Mouse (Mus musculus) limb, embryonic 13.5 days (tissue): ENCODE results near the gene Fam169b. TPM values are rescaled to one million over a fixed set of nuclear protein-coding genes. Genes with fewer than 3 reads are reported as not detected.
A peak's percentile ranks its signal among the peaks of the same experiment; 100 is the strongest.

ENCODE experiments used
- ATAC-seq: fragments of 200-750 bp; cut with Nextera tagmentation; 2 replicates; pipeline ENCODE4 v1.8.0; 2017; ENCODE audit warnings: low read depth, moderate number of reproducible peaks, moderate TSS enrichment; ENCODE audit not compliant: low FRiP score
- H3K27ac ChIP-seq: fragments of 300-500 bp; sonication (generic); 2 replicates; pipeline ENCODE4 v1.5.1; 2015; ENCODE audit warnings: inconsistent platforms, mild to moderate bottlenecking, moderate library complexity
- H3K27me3 ChIP-seq: fragments of 300-500 bp; sonication (generic); 2 replicates; pipeline ENCODE4 v1.6.1; 2015; ENCODE audit warnings: mild to moderate bottlenecking, inconsistent platforms
- H3K36me3 ChIP-seq: fragments of 300-500 bp; sonication (generic); 2 replicates; pipeline ENCODE4 v1.6.1; 2015; ENCODE audit warnings: inconsistent platforms, mild to moderate bottlenecking, moderate library complexity
- H3K4me1 ChIP-seq: fragments of 300-500 bp; sonication (generic); 2 replicates; pipeline ENCODE4 v1.6.1; 2015; ENCODE audit warnings: inconsistent platforms
- H3K4me2 ChIP-seq: fragments of 300-500 bp; sonication (generic); replicated peaks from 2 replicates; pipeline ENCODE4 v1.6.1; 2015; ENCODE audit warnings: inconsistent platforms, mild to moderate bottlenecking, moderate library complexity
- H3K4me3 ChIP-seq: fragments of 300-500 bp; sonication (generic); 2 replicates; pipeline ENCODE4 v1.5.1; 2015; ENCODE audit warnings: moderate library complexity, mild to moderate bottlenecking, inconsistent platforms
- H3K9ac ChIP-seq: fragments of 300-500 bp; sonication (generic); 2 replicates; pipeline ENCODE4 v1.6.1; 2015; ENCODE audit warnings: mild to moderate bottlenecking, inconsistent platforms
- H3K9me3 ChIP-seq: fragments of 300-500 bp; sonication (generic); 2 replicates; pipeline ENCODE4 v1.6.1; 2016; ENCODE audit warnings: inconsistent platforms
- WGBS: fragments of 180-500 bp; shearing (Covaris S2); methylation state at CpG from one replicate; pipeline ENCODE4 v1.1.7; 2015; 5-methylcytosine and 5-hydroxymethylcytosine counted together
- polyA plus RNA-seq: library from polyadenylated mRNA; unstranded; fragments of >200 nt; fragmentation: Nextera tagmentation; extraction: Ambion mirVana; gene quantifications from 2 replicates; pipeline ENCODE4 v1.2.1, GENCODE M21; 2015

Fam169b gene
- polyA plus RNA-seq, 1 experiment from 2014 or later, result 2.0 TPM

- no peak overlapping the region for H3K9ac ChIP-seq
- H3K36me3 ChIP-seq, result no peaks in the 10 kb centered on the region
- H3K27me3 ChIP-seq, result no peaks in the 10 kb centered on the region
- no peak overlapping the region for H3K4me3 ChIP-seq
- 65% methylated on average over 8 of the region's 8 CpGs for WGBS
- H3K4me2 ChIP-seq, result no peak overlapping the region
- H3K9me3 ChIP-seq, result no peaks in the 10 kb centered on the region
- H3K4me1 ChIP-seq, result 0 out of 2 replicates have a peak, but pooled peaks cover 2% of the 10 kb centered on the region
- H3K27ac ChIP-seq, result no peak overlapping the region
- no peak; the same call in 1 of the 2 replicates for ATAC-seq
Observed at GRCm38 (mm10) chr7:68337080-68337781, 63.6 kb downstream of the Fam169b start.

GRCm38 (mm10) chr7:68338680-68339079 is 65.0 kb downstream of the Fam169b start:
- H3K9ac ChIP-seq, result no peak overlapping the region
- H3K36me3 ChIP-seq, result no peaks in the 10 kb centered on the region
- H3K9me3 ChIP-seq, result no peaks in the 10 kb centered on the region
- H3K4me2 ChIP-seq, result no peak overlapping the region
- WGBS, result 88% methylated on average over 6 of the region's 6 CpGs
- 0 out of 2 replicates have a peak, but pooled peaks cover 2% of the 10 kb centered on the region for H3K4me1 ChIP-seq
- no peak overlapping the region for H3K27ac ChIP-seq
- no peaks in the 10 kb centered on the region for H3K27me3 ChIP-seq
- no peak for ATAC-seq
- no peak overlapping the region for H3K4me3 ChIP-seq

GRCm38 (mm10) chr7:68344561-68344960 is 70.9 kb downstream of the Fam169b start:
- H3K27me3 ChIP-seq, result no peaks in the 10 kb centered on the region
- WGBS, result 67% methylated on average over 5 of the region's 5 CpGs

GRCm38 (mm10) chr7:68345963-68346362 is 72.3 kb downstream of the Fam169b start:
- no peaks in the 10 kb centered on the region for H3K27me3 ChIP-seq
- H3K36me3 ChIP-seq, result no peaks in the 10 kb centered on the region
- no peaks in the 10 kb centered on the region for H3K9me3 ChIP-seq
- no peak overlapping the region for H3K4me3 ChIP-seq
- 68% methylated on average over 10 of the region's 10 CpGs for WGBS
- no peak overlapping the region for H3K9ac ChIP-seq
- no peak overlapping the region for H3K4me2 ChIP-seq
- H3K4me1 ChIP-seq, result no peaks in the 10 kb centered on the region
- H3K27ac ChIP-seq, result no peak overlapping the region
- no peak for ATAC-seq

More at GRCm38 (mm10) chr7:68344561-68344960, 70.9 kb downstream of the Fam169b start:
- H3K36me3 ChIP-seq, result no peaks in the 10 kb centered on the region
- no peaks in the 10 kb centered on the region for H3K4me1 ChIP-seq
- H3K4me2 ChIP-seq, result no peak overlapping the region
- H3K4me3 ChIP-seq, result no peak overlapping the region
- no peak overlapping the region for H3K27ac ChIP-seq
- no peak for ATAC-seq
- no peak overlapping the region for H3K9ac ChIP-seq
- no peaks in the 10 kb centered on the region for H3K9me3 ChIP-seq

GRCm38 (mm10) chr7:68355325-68356076 is 81.9 kb downstream of the Fam169b start:
- no peaks in the 10 kb centered on the region for H3K36me3 ChIP-seq
- H3K9ac ChIP-seq, result no peak overlapping the region
- WGBS, result 33% methylated on average over 11 of the region's 11 CpGs
- ATAC-seq, result no peak
- H3K4me3 ChIP-seq, result no peak overlapping the region
- H3K27me3 ChIP-seq, result 0 out of 2 replicates have a peak, but pooled peaks cover 6% of the 10 kb centered on the region
- 0 out of 2 replicates have a peak overlapping the region, but pooled peaks have one; percentile 12 for H3K4me2 ChIP-seq
- peak overlapping the region; percentile 39; the same call in 1 of the 2 replicates for H3K27ac ChIP-seq
- peaks cover 24% of the 10 kb centered on the region for H3K4me1 ChIP-seq
- no peaks in the 10 kb centered on the region for H3K9me3 ChIP-seq

GRCm38 (mm10) chr7:68357407-68357806 is 83.8 kb downstream of the Fam169b start:
- no peak overlapping the region for H3K9ac ChIP-seq
- no peaks in the 10 kb centered on the region for H3K36me3 ChIP-seq
- H3K9me3 ChIP-seq, result no peaks in the 10 kb centered on the region
- H3K27me3 ChIP-seq, result 0 out of 2 replicates have a peak, but pooled peaks cover 9% of the 10 kb centered on the region
- H3K4me2 ChIP-seq, result 0 out of 2 replicates have a peak overlapping the region, but pooled peaks have one; percentile 31
- H3K27ac ChIP-seq, result no peak overlapping the region
- WGBS, result 7% methylated on average over 7 of the region's 7 CpGs
- ATAC-seq, result peak; percentile 66
- H3K4me1 ChIP-seq, result peaks cover 24% of the 10 kb centered on the region
- no peak overlapping the region for H3K4me3 ChIP-seq

- Histone ChIP-seq H3K27ac (no peak overlapping the region), H3K36me3 (no peaks in the 10 kb centered on the region), H3K4me2 (no peak overlapping the region), H3K9ac (no peak overlapping the region), H3K4me1 (no peaks in the 10 kb centered on the region), H3K4me3 (no peak overlapping the region), H3K27me3 (0 out of 2 replicates have a peak, but pooled peaks cover 9% of the 10 kb centered on the region), H3K9me3 (no peaks in the 10 kb centered on the region)
- ATAC-seq, result no peak
- WGBS, result 55% methylated on average over 7 of the region's 7 CpGs
Observed at GRCm38 (mm10) chr7:68362609-68363008, 89.0 kb downstream of the Fam169b start.

GRCm38 (mm10) chr7:68365711-68366110 is 92.1 kb downstream of the Fam169b start:
- peaks cover 13% of the 10 kb centered on the region; the same call in 1 of the 2 replicates for H3K27me3 ChIP-seq
- H3K9ac ChIP-seq, result no peak overlapping the region
- H3K4me3 ChIP-seq, result no peak overlapping the region
- no peak; the same call in 1 of the 2 replicates for ATAC-seq
- no peak overlapping the region for H3K4me2 ChIP-seq
- H3K27ac ChIP-seq, result no peak overlapping the region
- 63% methylated on average over 9 of the region's 9 CpGs for WGBS
- H3K36me3 ChIP-seq, result no peaks in the 10 kb centered on the region
- H3K4me1 ChIP-seq, result peaks cover 11% of the 10 kb centered on the region
- H3K9me3 ChIP-seq, result no peaks in the 10 kb centered on the region

- H3K4me2 ChIP-seq, result no peak overlapping the region
- H3K27me3 ChIP-seq, result peaks cover 41% of the 10 kb centered on the region
- no peak overlapping the region for H3K9ac ChIP-seq
- ATAC-seq, result no peak
- 84% methylated on average over 12 of the region's 12 CpGs for WGBS
- H3K36me3 ChIP-seq, result no peaks in the 10 kb centered on the region
- H3K27ac ChIP-seq, result no peak overlapping the region
- H3K4me1 ChIP-seq, result peaks cover 11% of the 10 kb centered on the region
- H3K9me3 ChIP-seq, result no peaks in the 10 kb centered on the region
- H3K4me3 ChIP-seq, result no peak overlapping the region
Observed at GRCm38 (mm10) chr7:68368948-68369347, 95.3 kb downstream of the Fam169b start.

GRCm38 (mm10) chr7:68369694-68370093 is 96.1 kb downstream of the Fam169b start:
- H3K9me3 ChIP-seq, result no peaks in the 10 kb centered on the region
- no peak overlapping the region for H3K9ac ChIP-seq
- peaks cover 14% of the 10 kb centered on the region for H3K4me1 ChIP-seq
- peak; percentile 37; the same call in 1 of the 2 replicates for ATAC-seq
- H3K27ac ChIP-seq, result no peak overlapping the region
- H3K4me2 ChIP-seq, result peak overlapping the region; percentile 60
- H3K27me3 ChIP-seq, result peaks cover 44% of the 10 kb centered on the region
- WGBS, result under 1% methylated on average over 11 of the region's 13 CpGs
- H3K4me3 ChIP-seq, result peak overlapping the region; percentile 36
- H3K36me3 ChIP-seq, result no peaks in the 10 kb centered on the region

GRCm38 (mm10) chr7:68374109-68374857 is 100.6 kb downstream of the Fam169b start:
- no peak overlapping the region for H3K27ac ChIP-seq
- no peaks in the 10 kb centered on the region for H3K36me3 ChIP-seq
- H3K4me1 ChIP-seq, result peaks cover 11% of the 10 kb centered on the region; the same call in 1 of the 2 replicates
- peak overlapping the region; percentile 24; the same call in 1 of the 2 replicates for H3K4me3 ChIP-seq
- H3K27me3 ChIP-seq, result peaks cover 50% of the 10 kb centered on the region
- ATAC-seq, result peak; percentile 66
- H3K9me3 ChIP-seq, result no peaks in the 10 kb centered on the region
- H3K4me2 ChIP-seq, result peak overlapping the region; percentile 56
- 19% methylated on average over 16 of the region's 16 CpGs for WGBS
- H3K9ac ChIP-seq, result no peak overlapping the region
